Mouse (Mus musculus) MEL (cell line): ENCODE measurements around the gene Sepsecs.

Experiments
- CHD1 ChIP-seq: IDR thresholded peaks from 2 replicates; pipeline ENCODE4 v1.6.1; 2012; ENCODE audit warnings: low read depth, mild to moderate bottlenecking, inconsistent platforms, low read length, improper control_type of control experiment
- CHD2 ChIP-seq: IDR thresholded peaks from 2 replicates; pipeline ENCODE4 v1.6.1; 2011; ENCODE audit warnings: low read length, improper control_type of control experiment
- CTCF ChIP-seq, 3 experiments: IDR thresholded peaks in 2 of 3; conservative IDR thresholded peaks in 1 of 3; 2 replicates each; pipeline ENCODE4 v1.5.1; 2011 to 2012; ENCODE audit warnings: low read length in 3 of 3, low read depth in 2 of 3, mild to moderate bottlenecking in 2 of 3, improper control_type of control experiment in 1 of 3, inconsistent platforms in 1 of 3, mixed read lengths in 1 of 3, moderate library complexity in 1 of 3; ENCODE audit not compliant: control insufficient read depth in 1 of 3, insufficient read depth in 1 of 3, poor library complexity in 1 of 3, severe bottlenecking in 1 of 3
- EP300 ChIP-seq, 2 experiments: IDR thresholded peaks; 2 replicates each; pipeline ENCODE4 v1.6.1; 2011; ENCODE audit warnings: improper control_type of control experiment in 2 of 2, low read length in 2 of 2, low read depth in 1 of 2, mild to moderate bottlenecking in 1 of 2
- GATA1 ChIP-seq: IDR thresholded peaks from 2 replicates; pipeline ENCODE4 v1.6.1; 2011; ENCODE audit warnings: low read depth, low read length, improper control_type of control experiment
- MAFK ChIP-seq: IDR thresholded peaks from 2 replicates; pipeline ENCODE4 v1.6.1; 2011; ENCODE audit warnings: low read depth, mild to moderate bottlenecking, low read length, improper control_type of control experiment, borderline replicate concordance
- POLR2A ChIP-seq, 2 experiments: IDR thresholded peaks; 2 replicates each; pipeline ENCODE4 v1.6.1; 2011 to 2012; ENCODE audit warnings: low read length in 2 of 2, mild to moderate bottlenecking in 2 of 2, control low read depth in 1 of 2, improper control_type of control experiment in 1 of 2, low read depth in 1 of 2, moderate library complexity in 1 of 2; ENCODE audit not compliant: control insufficient read depth in 1 of 2, insufficient read depth in 1 of 2, poor library complexity in 1 of 2
- POLR2AphosphoS2 ChIP-seq: IDR thresholded peaks from 2 replicates; pipeline ENCODE4 v1.6.1; 2011; ENCODE audit warnings: low read length, improper control_type of control experiment
- POLR2AphosphoS5 ChIP-seq: IDR thresholded peaks from 2 replicates; pipeline ENCODE4 v1.6.1; 2012; ENCODE audit warnings: low read depth, borderline replicate concordance, mild to moderate bottlenecking, inconsistent platforms, low read length, moderate library complexity, mixed read lengths
- SMC3 ChIP-seq: IDR thresholded peaks from 2 replicates; pipeline ENCODE4 v1.6.1; 2011; ENCODE audit warnings: low read depth, low read length, improper control_type of control experiment
- TAL1 ChIP-seq: IDR thresholded peaks from 2 replicates; pipeline ENCODE4 v1.6.1; 2012; ENCODE audit warnings: mild to moderate bottlenecking, inconsistent platforms, low read length, moderate library complexity, mixed read lengths
- UBTF ChIP-seq: IDR thresholded peaks from 2 replicates; pipeline ENCODE4 v1.6.1; 2012; ENCODE audit warnings: low read depth, mild to moderate bottlenecking, inconsistent platforms, low read length, improper control_type of control experiment, moderate library complexity, borderline replicate concordance; ENCODE audit not compliant: insufficient read depth
- ZNF384 ChIP-seq: IDR thresholded peaks from 2 replicates; pipeline ENCODE4 v1.6.1; 2012; ENCODE audit warnings: low read depth, mild to moderate bottlenecking, inconsistent platforms, low read length, improper control_type of control experiment

DNA sequence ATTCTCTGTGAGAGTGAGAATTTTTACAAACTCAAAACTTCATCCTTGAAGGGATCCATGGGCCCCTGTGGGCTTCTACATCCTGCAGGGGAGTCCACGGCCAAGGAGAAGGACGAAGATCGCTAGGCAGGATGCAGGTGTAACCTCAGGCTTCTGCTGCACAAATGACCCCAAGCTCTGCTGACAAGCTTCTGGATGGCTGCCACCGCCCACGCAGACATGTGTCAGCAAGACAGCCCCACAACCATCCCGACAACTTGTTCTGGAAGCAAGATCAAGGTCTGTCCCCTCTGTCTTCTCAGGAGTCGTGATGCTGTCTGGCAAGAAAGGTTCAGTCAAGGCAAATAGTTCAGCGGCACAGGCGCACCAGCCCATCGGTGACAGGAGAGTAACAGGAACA, 59.8 kb downstream of the Sepsecs start:
- TF ChIP-seq SMC3 (no peak), GATA1 (no peak), CHD2 (no peak), TAL1 (no peak), EP300 (IDR thresholded peaks at IDR 0.05; ENCODE audit: low read depth in 1 of 2, low read length in 2 of 2) (no peak), POLR2AphosphoS5 (no peak), CTCF (IDR thresholded peaks at IDR 0.05 in 2 of 3, conservative IDR thresholded peaks at IDR 0.05 in 1 of 3; ENCODE audit: control insufficient read depth in 1 of 3, insufficient read depth in 1 of 3, low read depth in 2 of 3, low read length in 3 of 3, poor library complexity in 1 of 3, severe bottlenecking in 1 of 3) (no peak), POLR2A (IDR thresholded peaks at IDR 0.05; ENCODE audit: control insufficient read depth in 1 of 2, insufficient read depth in 1 of 2, low read depth in 1 of 2, low read length in 2 of 2, poor library complexity in 1 of 2) (no peak), POLR2AphosphoS2 (no peak), CHD1 (no peak), ZNF384 (no peak), MAFK (no peak), UBTF (no peak)
